Mouse (Mus musculus) T-helper 2 cell (primary cell): ENCODE data around the gene Hist1h3c.
"Not testable (repeated sequence)": the region's sequence is repeated elsewhere in the genome, so short reads cannot be mapped to it uniquely, and the experiment has no call there.

Experiments used
- in situ Hi-C: fragments of 300-600 bp; cut with MboI, MseI; formaldehyde crosslinking; loops from one replicate; pipeline ENCODE4 v1.15.1; 2025; ENCODE audit warnings: high pct_unique_total_duplicates

Gene Hist1h3c

GRCm38 (mm10) chr13:23742007-23742406 lies 3.4 kb downstream of the Hist1h3c start:
- in situ Hi-C loops: no loop called here

GRCm38 (mm10) chr13:23740910-23741309 lies 4.5 kb downstream of the Hist1h3c start:
- in situ Hi-C loops: no loop called here

GRCm38 (mm10) chr13:23740256-23740840 lies 5.1 kb downstream of the Hist1h3c start:
- in situ Hi-C loops: no loop called here

- in situ Hi-C loops: no loop called here
These were observed 5.5 kb downstream of the Hist1h3c start for GRCm38 (mm10) chr13:23739922-23740252.

- in situ Hi-C loops: no loop called here
These were observed 6.1 kb downstream of the Hist1h3c start for GRCm38 (mm10) chr13:23739069-23739921.

- in situ Hi-C loops: no loop called here
These were observed 6.7 kb downstream of the Hist1h3c start, which contains the start of gene Hist1h1c for GRCm38 (mm10) chr13:23738677-23739068. Gene Hist1h1c (plus strand): TSS chr13:23738808.

GRCm38 (mm10) chr13:23738041-23738440 lies 7.4 kb downstream of the Hist1h3c start:
- in situ Hi-C loops: no loop called here

- in situ Hi-C loops: no loop called here
These were observed 8.3 kb downstream of the Hist1h3c start for GRCm38 (mm10) chr13:23737091-23737490.

GRCm38 (mm10) chr13:23732156-23732804 lies 13.1 kb downstream of the Hist1h3c start:
- in situ Hi-C loops: loop anchor here (5.0 kb wide), 1 partner anchor 35 kb away; the partner anchor contains the start of genes Hist1h1t and Hist1h4c

GRCm38 (mm10) chr13:23730479-23730878 lies 14.9 kb downstream of the Hist1h3c start:
- in situ Hi-C loops: loop anchor here (5.0 kb wide), 1 partner anchor 33 kb away; the partner anchor contains the start of genes Hist1h1t and Hist1h4c

- in situ Hi-C loops: loop anchor here (5.0 kb wide), 1 partner anchor 32 kb away; the partner anchor contains the start of genes Hist1h1t and Hist1h4c
These were observed 15.7 kb downstream of the Hist1h3c start for GRCm38 (mm10) chr13:23729706-23730105.

GRCm38 (mm10) chr13:23729192-23729525 lies 16.2 kb downstream of the Hist1h3c start:
- in situ Hi-C loops: no loop called here

- in situ Hi-C loops: no loop called here
These were observed 16.8 kb downstream of the Hist1h3c start for GRCm38 (mm10) chr13:23728472-23729191.

- in situ Hi-C loops: no loop called here
These were observed 20.2 kb downstream of the Hist1h3c start for GRCm38 (mm10) chr13:23725213-23725612.

- in situ Hi-C loops: no loop called here
These were observed 21.2 kb downstream of the Hist1h3c start for GRCm38 (mm10) chr13:23724239-23724638.

GRCm38 (mm10) chr13:23717593-23718245 lies 27.7 kb downstream of the Hist1h3c start:
- in situ Hi-C loops: not testable (repeated sequence)

- in situ Hi-C loops: no loop called here
These were observed 28.2 kb downstream of the Hist1h3c start for GRCm38 (mm10) chr13:23717176-23717575.

GRCm38 (mm10) chr13:23716261-23717042 lies 28.9 kb downstream of the Hist1h3c start:
- in situ Hi-C loops: no loop called here

- in situ Hi-C loops: no loop called here
These were observed 34.9 kb downstream of the Hist1h3c start, which contains the start of gene Hfe for GRCm38 (mm10) chr13:23710374-23711089. Gene Hfe (minus strand): TSS chr13:23710854.
